Mouse (Mus musculus): ENCODE measurements around the gene Fads6.

The Fads6 gene

DNA sequence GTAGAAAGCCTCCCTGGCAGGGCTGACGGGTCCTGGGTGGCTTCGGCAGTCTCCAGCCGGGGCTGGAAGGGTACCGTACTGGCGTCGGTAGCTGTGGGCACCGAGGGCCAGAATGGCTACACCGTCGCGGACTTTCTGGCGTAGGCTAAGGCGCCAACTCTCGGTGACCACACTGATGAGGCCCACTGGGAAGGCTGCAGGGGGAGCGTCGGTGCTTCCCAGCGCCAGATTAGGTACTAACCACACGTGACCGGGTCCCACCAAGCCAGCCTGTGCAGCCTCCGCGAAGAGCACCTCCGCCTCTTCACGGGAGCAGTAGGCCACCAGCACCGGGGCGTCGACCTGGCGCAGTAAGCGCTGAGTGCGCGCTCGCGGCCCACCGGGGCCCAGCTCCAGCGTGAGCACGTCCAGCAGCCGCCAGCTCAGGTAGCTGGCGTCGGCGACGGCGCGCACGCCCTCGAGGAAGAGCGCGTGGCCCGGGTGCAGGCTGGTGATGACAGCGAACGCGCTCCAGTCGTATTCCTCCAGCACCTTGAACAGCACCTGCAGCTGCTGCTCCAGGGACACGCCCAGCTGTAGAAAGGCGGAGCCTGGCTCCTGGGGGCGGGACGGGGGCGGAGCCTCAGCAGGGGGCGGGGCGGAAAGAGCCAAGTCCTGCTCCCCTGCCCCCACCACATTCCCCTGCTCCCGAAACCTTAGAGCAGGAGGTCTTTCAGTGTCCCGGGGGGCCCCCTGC, 39.5 kb downstream of the Fads6 start:
- no peak for ATAC-seq (ENCODE audit: low TSS enrichment)

DNA sequence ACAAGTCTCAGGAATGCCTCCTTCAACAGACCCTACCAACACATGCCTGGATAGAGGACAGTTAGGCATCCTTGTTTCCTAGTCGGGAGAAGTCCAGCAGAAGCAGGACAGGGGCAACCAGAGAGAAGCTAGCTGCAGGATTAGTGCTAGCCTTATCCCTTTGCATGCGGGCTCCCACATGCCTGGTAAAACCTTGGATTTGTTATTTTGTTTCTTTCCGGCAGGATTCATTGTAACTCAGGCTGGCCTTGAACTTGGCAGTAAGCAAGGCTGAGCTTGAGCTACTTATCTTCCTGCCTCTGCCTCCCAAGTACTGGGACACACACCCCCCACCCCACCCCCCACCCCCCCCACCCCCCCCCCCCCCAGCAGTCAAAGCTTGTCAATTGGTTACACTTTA, 46.2 kb downstream of the Fads6 start:
- ATAC-seq (ENCODE audit: low TSS enrichment), result no peak

DNA sequence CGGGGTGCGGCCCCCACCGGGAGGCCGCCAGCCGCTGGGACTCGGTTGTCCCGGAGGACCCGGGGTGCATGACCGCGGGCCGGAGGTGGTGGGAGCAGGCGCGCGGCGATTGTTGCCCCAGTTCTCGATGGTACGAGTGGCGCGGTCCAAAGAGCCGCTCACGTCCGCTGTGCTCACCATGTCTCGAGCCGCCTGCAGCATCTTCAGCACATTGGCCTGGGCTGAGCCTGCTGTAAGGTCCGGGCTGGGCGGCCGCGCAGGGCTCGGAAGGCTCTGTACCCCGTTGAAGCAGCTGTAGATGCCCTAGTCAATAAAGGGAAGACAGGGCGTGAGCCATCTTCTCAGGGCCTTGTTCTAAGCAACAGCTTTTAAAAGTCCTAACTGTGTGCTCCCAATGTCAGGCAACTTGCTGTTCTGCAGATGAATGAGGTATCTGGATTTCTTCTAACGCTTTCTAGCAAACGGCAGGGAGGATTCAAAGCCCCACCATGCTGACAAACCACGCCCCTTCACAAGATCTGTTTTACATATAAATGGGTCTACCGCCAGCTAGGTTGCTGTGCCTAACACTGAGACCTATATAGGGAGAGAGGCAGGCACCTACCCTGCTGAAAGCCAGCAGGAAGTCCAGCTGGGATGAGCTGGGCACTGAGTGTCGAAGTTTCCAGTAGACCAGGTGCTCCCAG, 46.9 kb downstream of the Fads6 start:
- no peak for ATAC-seq (ENCODE audit: low TSS enrichment)

DNA sequence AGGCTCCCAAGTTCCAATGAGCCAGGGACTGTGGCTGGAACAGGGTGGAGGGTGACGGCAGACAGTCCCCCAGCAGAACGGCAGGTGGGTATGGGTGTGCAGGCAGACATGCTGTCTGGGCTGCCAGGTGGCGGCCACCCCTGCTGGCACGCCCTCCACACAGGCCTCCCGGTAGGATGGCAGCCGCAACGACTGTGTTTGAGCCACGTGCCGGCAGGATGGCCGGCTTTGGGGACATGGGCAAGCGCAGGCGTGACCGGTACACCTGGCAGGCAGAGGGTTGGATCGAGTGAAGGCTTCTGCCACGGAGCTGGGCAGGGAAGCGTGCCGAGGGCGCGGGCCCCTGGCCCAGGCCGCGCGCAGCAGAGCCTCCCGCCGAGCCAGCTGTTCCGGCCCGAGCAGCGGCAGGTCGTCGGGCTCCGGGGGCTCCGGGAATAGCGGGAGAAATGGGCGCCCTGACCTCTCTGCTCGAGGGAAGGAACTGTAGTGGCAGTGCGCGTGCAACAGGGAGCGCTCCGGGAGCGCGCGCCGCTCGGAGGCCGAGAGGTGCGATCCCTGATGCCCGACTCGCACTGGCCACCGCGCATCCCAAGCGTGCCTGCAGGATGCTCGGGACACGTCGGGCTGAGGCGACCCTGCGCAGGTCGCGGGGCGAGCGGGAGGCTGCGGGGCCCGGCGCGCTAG, 47.6 kb downstream of the Fads6 start:
- no peak for ATAC-seq (ENCODE audit: low TSS enrichment)

DNA sequence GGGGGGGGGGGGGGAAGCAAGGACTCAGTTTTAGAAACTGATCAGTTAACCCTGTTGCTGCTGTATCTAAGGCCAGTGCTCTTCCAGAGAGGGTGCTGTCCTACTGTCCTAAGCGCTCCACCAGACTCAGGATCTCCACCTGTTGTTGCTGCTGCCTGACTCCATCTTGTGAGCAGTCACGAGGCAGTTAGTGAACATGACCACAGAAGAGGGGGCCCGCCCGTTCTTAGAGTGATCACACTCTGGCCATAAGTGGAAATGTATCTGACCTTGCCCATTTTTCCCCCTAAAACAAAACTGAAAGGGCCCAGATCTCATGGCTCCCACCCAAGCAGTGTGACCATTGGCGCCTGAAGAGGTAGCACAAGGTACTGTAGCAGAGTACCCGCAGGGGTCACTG, 49.5 kb downstream of the Fads6 start:
- no peak for ATAC-seq (ENCODE audit: low TSS enrichment)

DNA sequence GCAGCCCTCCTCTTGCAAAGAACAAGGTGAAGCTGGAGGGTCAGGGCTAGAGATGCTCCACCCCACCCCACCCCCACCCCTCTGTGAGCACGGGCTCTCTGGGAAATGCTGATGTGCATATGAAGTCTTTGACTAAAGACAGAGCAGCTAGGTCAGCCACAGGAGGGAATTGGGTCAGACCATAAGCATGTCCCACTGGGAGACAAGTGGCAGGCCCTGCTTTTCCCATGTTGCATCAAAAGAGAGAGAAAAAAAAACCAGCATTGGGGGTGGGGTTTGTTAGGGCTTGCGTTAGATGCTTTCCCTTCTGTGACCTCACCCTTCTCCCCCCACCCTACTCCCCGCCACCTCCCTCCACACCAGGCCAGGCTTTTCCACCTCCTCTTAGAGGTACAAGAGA, 50.2 kb downstream of the Fads6 start:
- no peak for ATAC-seq (ENCODE audit: low TSS enrichment)

DNA sequence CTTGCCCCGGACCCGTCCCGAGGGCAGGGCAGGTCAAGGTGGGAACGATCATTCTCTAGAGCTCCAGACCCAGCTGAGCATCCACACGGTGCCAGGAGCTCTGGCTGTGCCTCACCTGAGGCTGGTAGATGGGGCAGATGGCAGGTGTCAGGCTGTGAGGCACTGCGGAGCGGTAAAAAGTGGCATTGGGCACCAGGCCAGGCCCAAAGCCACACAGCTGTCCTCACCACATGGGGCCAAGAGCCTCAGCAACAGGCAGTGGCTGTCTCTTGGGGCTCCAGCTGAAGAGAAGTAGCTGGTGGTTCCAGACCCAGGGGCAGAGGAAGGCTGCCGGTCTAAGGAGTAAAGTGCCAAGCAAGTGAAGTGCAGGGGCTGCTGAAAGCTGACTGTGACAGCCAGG, 51.1 kb downstream of the Fads6 start:
- ATAC-seq (ENCODE audit: low TSS enrichment), result no peak

DNA sequence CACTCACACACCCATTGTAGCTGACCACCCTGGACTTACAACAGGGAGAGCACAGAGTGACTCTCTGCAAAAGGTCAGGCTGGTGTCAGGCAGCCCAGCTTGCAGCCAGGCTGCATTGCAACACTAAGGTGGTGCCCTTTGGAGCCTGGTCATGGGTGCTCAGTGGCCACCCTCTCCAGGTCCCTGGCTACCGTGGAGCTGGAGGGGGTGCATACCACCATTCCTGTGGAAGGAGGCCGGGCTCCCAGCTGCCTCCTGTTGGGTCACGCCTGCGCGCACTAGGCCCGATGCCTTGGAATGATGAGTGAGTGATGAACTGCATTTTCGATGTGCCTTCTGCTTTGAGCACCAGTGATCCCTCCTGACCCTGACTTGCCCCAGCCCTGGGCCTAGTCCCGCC, 52.6 kb downstream of the Fads6 start:
- no peak for ATAC-seq (ENCODE audit: low TSS enrichment)

DNA sequence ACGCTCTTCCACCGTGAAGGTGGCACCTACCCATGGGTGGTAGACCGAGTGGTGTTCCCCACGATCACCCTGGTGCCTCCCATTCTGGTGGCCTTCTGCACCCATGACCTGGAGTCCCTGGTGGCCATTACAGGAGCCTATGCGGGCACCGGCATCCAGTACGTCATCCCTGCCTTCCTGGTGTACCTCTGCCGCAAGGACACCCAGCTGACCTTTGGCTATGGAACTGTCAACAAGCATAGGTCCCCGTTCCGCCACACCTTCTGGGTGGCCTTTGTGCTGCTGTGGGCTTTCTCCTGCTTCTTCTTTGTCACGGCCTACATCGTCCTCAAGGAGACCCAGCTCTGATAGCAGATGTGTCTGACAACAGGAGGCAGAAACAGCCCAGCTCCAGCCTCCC, 53.7 kb downstream of the Fads6 start:
- no peak for ATAC-seq (ENCODE audit: low TSS enrichment)

DNA sequence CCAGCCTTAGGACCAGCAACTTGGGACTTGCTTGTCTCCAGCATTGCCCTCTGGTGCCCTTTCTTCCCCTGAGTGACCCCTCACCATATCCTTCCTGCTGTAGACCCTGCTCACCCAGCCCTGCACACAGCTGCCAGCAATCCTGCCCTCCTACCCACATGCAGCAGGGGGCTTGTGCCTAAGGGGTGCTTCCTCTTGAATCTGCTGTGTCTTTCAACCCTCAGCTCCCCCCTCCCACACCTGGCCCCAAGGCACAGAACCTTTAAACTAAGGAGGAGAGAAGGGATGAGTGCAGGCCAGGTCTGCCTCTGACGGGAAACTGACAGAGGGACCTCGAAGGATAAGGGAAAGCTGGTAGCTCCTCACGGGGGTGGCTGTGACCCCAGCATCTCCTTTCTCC, 54.7 kb downstream of the Fads6 start:
- no peak for ATAC-seq (ENCODE audit: low TSS enrichment)

DNA sequence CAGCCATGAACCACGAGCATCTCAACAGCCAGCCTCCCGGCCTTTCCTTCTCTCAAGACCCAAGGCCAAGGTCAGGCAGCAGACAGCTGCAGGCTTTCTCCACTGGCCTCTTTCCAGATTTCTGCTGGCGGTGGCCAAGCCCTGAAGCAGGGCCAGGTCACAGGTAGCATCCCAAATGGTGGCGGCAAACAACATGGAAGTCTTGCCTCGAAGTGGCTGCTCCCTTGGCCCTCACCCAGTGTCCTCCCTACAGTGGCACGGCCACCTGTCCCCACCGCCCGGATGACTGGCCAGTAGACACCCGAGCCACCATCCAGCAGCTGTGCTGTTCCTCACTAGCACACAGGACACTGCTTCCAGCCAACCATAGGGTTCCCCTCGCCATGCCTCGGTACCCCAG, 56.1 kb downstream of the Fads6 start:
- no peak for ATAC-seq (ENCODE audit: low TSS enrichment)

DNA sequence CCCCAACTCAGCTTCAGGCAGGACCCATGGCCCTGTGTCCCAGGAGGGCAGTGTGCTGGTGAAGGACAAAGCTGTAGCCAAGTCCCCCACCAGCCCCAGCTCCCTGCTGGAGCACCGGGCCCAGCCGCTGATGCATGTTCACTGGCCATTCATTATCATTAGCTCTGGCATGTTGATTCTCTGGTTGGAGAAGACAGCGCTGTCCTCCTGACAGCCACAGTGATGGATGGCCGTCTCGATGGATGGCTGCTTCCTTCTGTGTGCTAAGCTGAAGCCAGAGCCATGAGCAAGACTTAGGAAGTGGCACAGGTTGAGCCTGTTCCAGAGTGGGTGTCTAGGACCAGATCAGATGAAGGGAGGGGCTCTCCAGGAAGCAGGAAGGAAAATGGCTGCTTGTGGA, 60.9 kb downstream of the Fads6 start:
- no peak for ATAC-seq (ENCODE audit: low TSS enrichment)

DNA sequence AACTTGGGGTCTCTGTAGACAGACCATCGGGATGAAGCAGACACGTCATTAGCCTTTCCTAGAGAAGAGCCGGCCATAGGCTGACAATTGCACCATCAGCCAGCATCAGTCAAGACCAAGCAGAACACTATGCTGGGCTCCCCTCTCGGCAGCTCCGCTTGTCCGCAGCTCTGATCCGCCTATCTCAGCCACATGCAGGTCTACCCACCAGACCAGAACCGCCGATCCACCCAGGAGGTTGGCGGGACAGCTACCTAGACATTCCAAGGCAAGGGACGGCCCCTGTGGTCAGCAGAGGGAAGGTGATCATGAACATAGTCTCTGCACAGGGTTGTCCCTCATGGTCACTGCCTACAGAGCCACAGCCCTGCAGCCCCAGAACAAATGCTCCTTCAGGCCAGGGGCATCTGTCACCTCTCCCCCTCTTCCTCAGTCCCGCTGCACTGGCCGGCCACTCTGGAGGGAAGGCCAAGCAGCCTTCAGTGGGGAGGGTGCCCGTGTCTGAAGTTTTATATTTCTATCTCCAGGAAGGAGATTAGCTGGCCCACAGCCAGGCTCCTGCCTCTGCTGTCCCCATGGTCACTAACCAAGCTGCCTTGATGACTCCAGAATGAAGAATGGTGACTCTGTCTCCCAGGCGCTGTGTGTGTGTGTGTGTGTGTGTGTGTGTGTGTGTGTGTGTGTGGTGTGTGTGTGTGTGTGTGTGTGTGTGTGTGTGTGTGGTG, 63.0 kb downstream of the Fads6 start:
- ATAC-seq (ENCODE audit: low TSS enrichment), result no peak

DNA sequence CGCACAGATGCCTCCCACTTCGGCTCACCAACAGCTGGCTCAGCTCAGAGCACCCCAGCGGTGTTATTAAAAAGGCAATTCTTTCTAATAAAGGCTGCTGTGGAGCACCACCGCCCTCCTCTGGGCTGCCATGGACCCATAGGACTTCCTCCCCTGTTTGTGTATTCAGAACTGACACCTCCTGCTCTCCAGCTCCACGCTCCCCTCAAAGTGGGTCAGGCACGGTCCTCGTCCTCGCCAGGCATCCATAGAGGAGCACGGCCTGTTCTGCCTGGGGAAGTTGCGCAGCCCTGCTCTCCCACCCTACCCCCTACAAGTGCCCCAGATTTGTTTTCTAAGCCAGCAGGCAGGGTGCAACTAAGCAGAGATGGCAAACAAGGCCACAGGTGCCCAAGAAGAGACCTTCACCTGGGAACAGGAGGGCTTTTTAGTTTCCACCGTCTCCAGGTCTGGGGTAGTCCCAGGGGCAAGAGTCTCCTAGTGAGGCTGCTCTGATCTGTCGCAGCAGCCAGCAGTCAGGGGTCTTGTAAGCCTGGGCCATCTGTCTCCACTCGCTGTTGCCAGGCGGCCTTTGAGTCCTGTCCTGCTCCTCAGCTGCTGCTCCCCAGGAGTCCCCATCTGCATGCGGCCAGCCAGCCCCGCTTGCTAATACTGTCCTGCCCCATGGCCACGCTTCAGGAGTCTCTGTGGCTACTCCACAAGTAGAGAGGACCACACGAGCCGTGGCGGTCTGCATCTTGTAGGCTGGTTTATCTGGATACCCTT, 63.8 kb downstream of the Fads6 start:
- peak; percentile 71 for ATAC-seq (ENCODE audit: low TSS enrichment)

DNA sequence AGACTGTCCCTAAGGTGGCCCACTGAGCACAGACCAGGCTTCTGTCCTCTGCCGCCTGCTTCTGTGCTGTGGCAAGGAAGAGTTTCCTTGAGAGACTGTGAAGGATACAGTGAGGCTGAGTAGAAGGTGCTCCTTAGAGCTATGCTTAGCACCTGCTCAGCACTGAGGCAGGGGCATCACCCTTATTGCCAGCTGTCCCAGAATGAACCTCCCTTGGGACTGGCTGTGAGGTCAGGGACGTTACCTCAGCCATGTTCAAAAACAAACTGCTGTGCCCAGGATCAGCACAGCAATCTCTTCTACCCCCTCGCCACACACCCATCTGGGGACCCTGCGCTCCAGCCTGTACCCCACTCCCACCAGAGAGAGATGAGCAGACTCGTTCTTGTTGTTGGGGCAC, 64.6 kb downstream of the Fads6 start:
- ATAC-seq (ENCODE audit: low TSS enrichment), result no peak

DNA sequence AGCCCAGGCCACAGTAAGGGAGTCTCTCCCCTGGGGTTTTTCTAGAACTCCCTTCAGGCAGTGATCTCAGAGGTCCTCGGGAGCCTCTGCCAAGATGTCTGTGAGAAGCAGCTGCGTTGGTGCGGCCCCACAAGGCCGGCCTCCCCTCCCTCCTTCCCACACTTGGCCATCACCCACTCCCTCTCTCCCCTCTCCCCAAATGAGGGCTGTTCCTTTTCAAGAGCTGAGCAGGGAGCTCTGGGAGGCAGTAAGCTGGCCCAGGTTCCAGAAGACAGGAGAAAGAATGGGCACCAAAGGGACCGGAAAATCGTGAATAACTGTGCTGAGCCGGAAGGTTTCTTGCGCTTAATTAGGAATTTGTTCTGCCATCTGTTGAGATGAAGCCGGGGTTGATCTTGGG, 65.5 kb downstream of the Fads6 start:
- no peak for ATAC-seq (ENCODE audit: low TSS enrichment)

DNA sequence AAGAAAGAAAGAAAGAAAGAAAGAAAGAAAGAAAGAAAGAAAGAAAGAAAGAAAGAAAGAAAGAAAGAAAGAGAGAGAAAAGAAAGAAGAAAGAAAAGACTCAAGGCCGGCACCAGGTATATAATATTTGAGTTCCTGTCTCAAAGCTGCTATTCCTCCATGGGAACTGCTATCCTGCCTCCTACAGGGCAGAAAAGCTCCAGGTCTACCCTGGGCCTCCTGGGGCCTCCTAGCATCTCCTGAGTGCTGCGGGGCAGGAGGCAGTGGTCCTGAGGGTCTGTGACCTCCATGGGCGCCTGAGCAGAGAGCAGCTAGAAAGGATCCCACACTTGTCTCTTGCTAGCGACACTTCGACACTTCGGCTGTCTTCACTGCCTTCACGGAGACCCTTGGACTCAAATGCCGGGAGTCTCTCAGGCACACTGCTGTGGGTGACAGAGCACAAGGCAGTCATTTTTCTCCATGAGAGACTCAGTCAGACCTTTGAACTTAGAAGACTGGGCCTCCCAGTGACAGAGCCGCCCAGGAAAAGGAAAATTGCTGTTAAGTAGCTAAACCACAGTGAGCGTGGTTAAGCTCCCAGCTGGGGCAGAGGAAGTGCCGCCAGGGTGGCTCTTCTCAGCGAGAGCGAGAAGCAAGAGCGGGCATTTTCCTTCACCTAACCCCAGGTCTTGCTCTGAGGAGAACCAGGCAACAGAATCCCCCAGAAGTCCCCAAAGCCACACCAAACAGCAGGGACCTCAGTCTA, 66.1 kb downstream of the Fads6 start:
- no peak for ATAC-seq (ENCODE audit: low TSS enrichment)

Measured in frontal cortex, adult (tissue).